Mouse (Mus musculus) myocyte (in vitro differentiated cells): ENCODE measurements around the gene Gpr180. TPM values are rescaled to one million over a fixed set of nuclear protein-coding genes. Genes with fewer than 3 reads are reported as not detected.

Experiments used
- H3K27me3 ChIP-seq: one replicate; pipeline ENCODE4 v1.6.1; 2011; ENCODE audit not compliant: control insufficient read depth, insufficient read depth, insufficient read length
- H3K36me3 ChIP-seq: one replicate; pipeline ENCODE4 v1.6.1; 2011; ENCODE audit not compliant: control insufficient read depth, insufficient read depth
- H3K4me2 ChIP-seq: one replicate; pipeline ENCODE4 v1.6.1; 2011; ENCODE audit warnings: low read depth, control low read depth
- H3K4me3 ChIP-seq: one replicate; pipeline ENCODE4 v1.5.1; 2011; ENCODE audit warnings: mild to moderate bottlenecking, control low read depth, moderate library complexity
- H3K79me2 ChIP-seq: one replicate; pipeline ENCODE4 v1.6.1; 2011; ENCODE audit not compliant: control insufficient read depth, insufficient read depth
- H3ac ChIP-seq: one replicate; pipeline ENCODE4 v1.6.1; 2011; ENCODE audit not compliant: control insufficient read depth, insufficient read length
- CEBPB ChIP-seq: IDR thresholded peaks from 2 replicates; pipeline ENCODE4 v1.6.1; 2011; ENCODE audit warnings: mild to moderate bottlenecking, moderate library complexity; ENCODE audit not compliant: poor library complexity, insufficient read depth, severe bottlenecking
- E2F4 ChIP-seq: IDR thresholded peaks from one replicate; pipeline ENCODE4 v1.6.1; 2011; ENCODE audit warnings: mild to moderate bottlenecking, control low read depth, moderate library complexity; ENCODE audit not compliant: insufficient read depth
- MAX ChIP-seq: IDR thresholded peaks from one replicate; pipeline ENCODE4 v1.6.1; 2011; ENCODE audit warnings: low read depth, mild to moderate bottlenecking, control low read depth
- MYOD1 ChIP-seq, 3 experiments: IDR thresholded peaks; one replicate each; pipeline ENCODE4 v1.6.1; 2011; ENCODE audit warnings: control low read depth in 2 of 3, low read depth in 2 of 3, mild to moderate bottlenecking in 2 of 3, moderate library complexity in 1 of 3; ENCODE audit not compliant: insufficient read length in 2 of 3, control insufficient read depth in 1 of 3
- MYOG ChIP-seq, 3 experiments: IDR thresholded peaks; one replicate each; pipeline ENCODE4 v1.6.1; 2011; ENCODE audit warnings: control low read depth in 2 of 3, low read depth in 2 of 3, mild to moderate bottlenecking in 2 of 3; ENCODE audit not compliant: insufficient read length in 2 of 3, control insufficient read depth in 1 of 3, insufficient read depth in 1 of 3
- POLR2A ChIP-seq: IDR thresholded peaks from one replicate; pipeline ENCODE4 v1.6.1; 2011; ENCODE audit warnings: low read depth, mild to moderate bottlenecking, control low read depth, moderate library complexity; ENCODE audit not compliant: insufficient read length
- POLR2AphosphoS2 ChIP-seq: IDR thresholded peaks from one replicate; pipeline ENCODE4 v1.6.1; 2011; ENCODE audit warnings: low read depth, control low read depth; ENCODE audit not compliant: insufficient read length
- REST ChIP-seq: IDR thresholded peaks from one replicate; pipeline ENCODE4 v1.6.1; 2011; ENCODE audit warnings: mild to moderate bottlenecking, control low read depth, moderate library complexity; ENCODE audit not compliant: insufficient read depth, insufficient read length
- SRF ChIP-seq: IDR thresholded peaks from one replicate; pipeline ENCODE4 v1.6.1; 2011; ENCODE audit warnings: low read depth; ENCODE audit not compliant: control insufficient read depth, insufficient read length
- TCF12 ChIP-seq: IDR thresholded peaks from one replicate; pipeline ENCODE4 v1.6.1; 2011; ENCODE audit warnings: mild to moderate bottlenecking, control low read depth; ENCODE audit not compliant: poor library complexity, insufficient read depth, severe bottlenecking
- TCF3 ChIP-seq: IDR thresholded peaks from one replicate; pipeline ENCODE4 v1.6.1; 2011; ENCODE audit warnings: low read depth, control low read depth; ENCODE audit not compliant: insufficient read length
- USF1 ChIP-seq: IDR thresholded peaks from one replicate; pipeline ENCODE4 v1.6.1; 2011; ENCODE audit warnings: low read depth, mild to moderate bottlenecking, control low read depth, moderate library complexity
- polyA plus RNA-seq: library from polyadenylated mRNA; unstranded; fragments of >200 nt; fragmentation: generic; extraction: Trizol; gene quantifications from one replicate; pipeline ENCODE4 v1.2.1, GENCODE M21; 2012; ENCODE audit warnings: missing spikeins

Gpr180 gene
- polyA plus RNA-seq, 1 experiment: 15.8 TPM

- peaks cover 16% of the 10 kb centered on the region for H3K36me3 ChIP-seq
- H3K4me2 ChIP-seq: no peak overlapping the region
- no peaks in the 10 kb centered on the region for H3K27me3 ChIP-seq
Measured at GRCm38 (mm10) chr14:118161751-118162150, 24.8 kb downstream of the Gpr180 start.

GRCm38 (mm10) chr14:118162640-118163039, 25.7 kb downstream of the Gpr180 start:
- Histone ChIP-seq H3K27me3 (no peaks in the 10 kb centered on the region), H3K36me3 (peaks cover 16% of the 10 kb centered on the region), H3K4me3 (no peak overlapping the region), H3ac (no peak overlapping the region), H3K4me2 (no peak overlapping the region), H3K79me2 (no peaks in the 10 kb centered on the region)
- TF ChIP-seq MYOG (IDR thresholded peaks at IDR 0.05; ENCODE audit: control insufficient read depth in 1 of 3, insufficient read depth in 1 of 3, insufficient read length in 2 of 3, low read depth in 2 of 3) (no peak), TCF3 (no peak), POLR2AphosphoS2 (no peak), E2F4 (no peak), CEBPB (no peak), MYOD1 (IDR thresholded peaks at IDR 0.05; ENCODE audit: control insufficient read depth in 1 of 3, insufficient read length in 2 of 3, low read depth in 2 of 3) (no peak), USF1 (no peak), POLR2A (no peak), TCF12 (no peak), MAX (no peak), REST (no peak), SRF (no peak)

More at GRCm38 (mm10) chr14:118161751-118162150, 24.8 kb downstream of the Gpr180 start:
- TF ChIP-seq POLR2A (no peak), TCF12 (no peak), E2F4 (no peak), CEBPB (no peak), TCF3 (no peak)
- H3ac ChIP-seq: no peak overlapping the region
- H3K79me2 ChIP-seq: no peaks in the 10 kb centered on the region
- no peak overlapping the region for H3K4me3 ChIP-seq

GRCm38 (mm10) chr14:118168776-118169175, 31.8 kb downstream of the Gpr180 start:
- H3K36me3 ChIP-seq: no peaks in the 10 kb centered on the region
- no peak overlapping the region for H3K4me3 ChIP-seq
- H3ac ChIP-seq: no peak overlapping the region
- TF ChIP-seq POLR2AphosphoS2 (no peak), MAX (no peak), E2F4 (no peak), USF1 (no peak), POLR2A (no peak), SRF (no peak), CEBPB (no peak), REST (no peak), TCF12 (no peak), MYOG (IDR thresholded peaks at IDR 0.05; ENCODE audit: control insufficient read depth in 1 of 3, insufficient read depth in 1 of 3, insufficient read length in 2 of 3, low read depth in 2 of 3) (no peak)
- H3K27me3 ChIP-seq: no peaks in the 10 kb centered on the region
- H3K79me2 ChIP-seq: no peaks in the 10 kb centered on the region
- H3K4me2 ChIP-seq: no peak overlapping the region

- Histone ChIP-seq H3K27me3 (no peaks in the 10 kb centered on the region), H3K4me3 (no peak overlapping the region), H3K4me2 (no peak overlapping the region), H3K36me3 (no peaks in the 10 kb centered on the region), H3ac (no peak overlapping the region), H3K79me2 (no peaks in the 10 kb centered on the region)
- TF ChIP-seq E2F4: no peak
- TF ChIP-seq USF1: no peak
- TF ChIP-seq REST: no peak
- TF ChIP-seq TCF3: no peak
- TF ChIP-seq TCF12: no peak
- TF ChIP-seq POLR2A: no peak
- no peak for TF ChIP-seq SRF
- no peak for TF ChIP-seq MAX
- TF ChIP-seq POLR2AphosphoS2: no peak
- no peak for TF ChIP-seq CEBPB
- TF ChIP-seq MYOG (IDR thresholded peaks at IDR 0.05; ENCODE audit: control insufficient read depth in 1 of 3, insufficient read depth in 1 of 3, insufficient read length in 2 of 3, low read depth in 2 of 3): no peak
- TF ChIP-seq MYOD1 (IDR thresholded peaks at IDR 0.05; ENCODE audit: control insufficient read depth in 1 of 3, insufficient read length in 2 of 3, low read depth in 2 of 3): no peak
Measured at GRCm38 (mm10) chr14:118173590-118174203, 36.7 kb downstream of the Gpr180 start.

GRCm38 (mm10) chr14:118175071-118175693, 38.2 kb downstream of the Gpr180 start:
- Histone ChIP-seq H3K27me3 (no peaks in the 10 kb centered on the region), H3K36me3 (no peaks in the 10 kb centered on the region), H3K4me2 (no peak overlapping the region), H3K4me3 (no peak overlapping the region), H3K79me2 (no peaks in the 10 kb centered on the region), H3ac (no peak overlapping the region)
- no peak for TF ChIP-seq MYOD1 (IDR thresholded peaks at IDR 0.05; ENCODE audit: control insufficient read depth in 1 of 3, insufficient read length in 2 of 3, low read depth in 2 of 3)
- no peak for TF ChIP-seq POLR2AphosphoS2
- no peak for TF ChIP-seq TCF12
- no peak for TF ChIP-seq SRF
- TF ChIP-seq MYOG (IDR thresholded peaks at IDR 0.05; ENCODE audit: control insufficient read depth in 1 of 3, insufficient read depth in 1 of 3, insufficient read length in 2 of 3, low read depth in 2 of 3): no peak
- no peak for TF ChIP-seq CEBPB
- no peak for TF ChIP-seq TCF3
- TF ChIP-seq REST: no peak
- TF ChIP-seq USF1: no peak
- no peak for TF ChIP-seq POLR2A
- TF ChIP-seq MAX: no peak
- TF ChIP-seq E2F4: no peak
